Mouse (Mus musculus) frontal cortex, postnatal 10 days (tissue): ENCODE measurements around the gene Sim2.

Experiments used
- DNase-seq, 2 experiments: peaks; one replicate each; pipeline ENCODE4 v3.0.0; 2022; ENCODE audit warnings: low spot score in 2 of 2, mixed read lengths in 1 of 2

The Sim2 gene

DNA sequence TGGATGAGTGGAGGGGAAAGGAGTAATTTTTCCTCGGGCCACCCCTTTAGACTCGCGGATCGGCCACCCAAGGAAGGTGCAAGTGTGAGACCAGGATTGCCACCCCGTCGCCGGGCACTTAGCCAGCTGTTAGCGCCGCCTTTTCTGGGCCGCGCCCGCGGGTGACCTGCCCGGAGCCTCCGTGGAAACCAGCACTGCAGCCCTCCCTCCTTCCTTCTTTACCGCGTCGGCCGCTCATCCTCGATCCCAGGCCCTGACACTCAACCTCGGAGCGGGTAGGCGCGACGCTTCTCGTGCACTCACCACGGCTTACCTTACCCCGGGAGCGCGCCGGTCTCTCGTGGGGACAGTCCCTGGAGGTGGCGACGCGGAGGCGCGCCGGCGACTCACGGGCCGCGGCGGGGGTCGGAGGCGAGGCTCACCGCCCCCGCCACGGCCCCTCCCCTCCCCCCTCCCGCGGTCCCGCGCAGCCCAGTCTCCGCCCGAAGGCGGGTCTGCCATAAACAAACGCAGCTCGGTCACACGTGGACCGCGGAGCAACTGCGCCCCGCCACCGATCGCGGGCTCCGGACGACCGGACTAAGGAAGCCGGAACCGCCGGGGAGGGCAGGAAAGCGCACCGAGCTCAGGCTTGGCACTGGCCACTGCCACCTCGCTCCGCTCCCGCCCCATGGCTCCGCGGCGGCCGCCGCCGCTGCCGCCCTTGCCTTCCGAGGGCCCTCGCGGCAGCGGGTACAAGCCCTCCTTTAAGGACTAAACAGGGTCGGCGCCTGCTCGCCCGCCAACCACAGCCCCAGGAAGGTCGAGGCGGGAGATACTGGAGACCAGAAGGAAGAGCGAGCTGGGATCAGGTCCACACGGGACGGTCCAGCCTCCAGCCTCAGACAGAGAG lies at the start of gene Sim2:
TSS of gene Sim2 (plus strand) at position 221 of the 892 bp plus-strand sequence.
- DNase-seq, result no peak

DNA sequence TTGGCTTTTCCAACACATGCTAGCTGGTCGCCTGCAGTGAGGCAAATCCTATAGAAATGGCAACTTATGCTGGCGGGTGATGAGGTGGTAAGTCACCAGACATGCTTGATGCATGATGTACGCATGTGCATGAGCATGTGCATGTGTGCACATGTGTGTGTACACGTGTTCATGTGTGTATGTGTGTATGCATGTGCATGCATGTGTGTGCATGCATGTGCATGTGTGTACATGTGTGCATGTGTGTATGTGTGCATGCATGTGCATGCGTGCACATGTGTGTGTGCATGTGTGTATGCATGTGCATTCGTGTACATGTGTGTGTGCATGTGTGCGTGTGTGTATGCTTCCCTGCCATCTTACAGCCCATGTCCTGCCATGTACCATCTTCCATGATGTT lies 47.5 kb upstream of the Sim2 start:
- no peak for DNase-seq

DNA sequence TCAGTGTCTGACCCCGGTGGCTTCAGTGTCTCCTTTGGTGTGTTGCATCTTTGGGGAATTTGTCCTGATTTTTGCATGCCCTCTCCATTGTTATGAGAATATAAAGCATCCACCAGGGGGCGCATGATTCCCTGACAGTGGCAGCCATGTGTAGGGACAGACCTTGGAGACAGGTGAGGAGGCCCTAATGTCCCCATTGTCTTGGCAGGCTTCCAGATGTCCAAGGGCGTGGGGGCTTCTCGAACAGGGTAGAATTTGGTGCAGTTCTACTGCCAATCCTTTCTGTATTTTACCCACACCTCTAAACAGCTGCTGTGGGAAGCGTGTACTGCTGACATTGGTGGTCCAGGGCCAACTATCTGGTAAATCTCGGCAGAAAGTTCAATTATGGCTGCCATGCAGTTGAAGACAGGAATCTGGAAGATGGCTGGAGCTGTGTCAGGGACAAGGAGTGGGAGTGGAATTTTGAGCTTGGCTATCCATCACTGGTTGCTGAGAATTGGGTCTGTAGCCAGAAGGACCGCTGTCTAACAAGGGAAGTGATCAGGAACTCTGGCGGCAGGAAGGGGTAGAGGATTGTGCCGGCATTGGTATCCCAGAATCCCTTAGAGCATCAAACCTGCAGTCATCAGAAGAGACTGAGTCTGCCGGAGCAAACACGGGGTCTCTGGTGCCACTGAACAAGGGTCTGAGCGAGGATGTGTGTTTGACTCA lies 46.3 kb upstream of the Sim2 start:
- DNase-seq, result peak; percentile 18 to 36

DNA sequence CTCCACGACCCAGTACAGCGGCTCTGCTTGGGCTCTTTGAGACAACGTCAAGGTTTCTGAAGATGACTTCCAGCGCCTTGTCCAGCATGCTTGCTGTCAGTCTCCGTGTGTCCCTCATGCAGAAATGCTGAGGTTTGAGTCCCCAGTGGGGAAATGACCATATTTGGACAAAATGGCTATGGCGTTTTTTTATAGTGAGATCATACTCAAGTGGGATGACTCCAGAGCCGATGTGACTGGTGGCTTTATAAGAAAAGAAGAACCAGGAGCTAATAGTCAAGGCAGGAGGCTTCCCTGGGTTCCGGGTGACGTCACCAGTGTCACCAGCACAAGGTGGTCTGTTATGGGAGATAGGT lies 45.8 kb upstream of the Sim2 start:
- no peak for DNase-seq

DNA sequence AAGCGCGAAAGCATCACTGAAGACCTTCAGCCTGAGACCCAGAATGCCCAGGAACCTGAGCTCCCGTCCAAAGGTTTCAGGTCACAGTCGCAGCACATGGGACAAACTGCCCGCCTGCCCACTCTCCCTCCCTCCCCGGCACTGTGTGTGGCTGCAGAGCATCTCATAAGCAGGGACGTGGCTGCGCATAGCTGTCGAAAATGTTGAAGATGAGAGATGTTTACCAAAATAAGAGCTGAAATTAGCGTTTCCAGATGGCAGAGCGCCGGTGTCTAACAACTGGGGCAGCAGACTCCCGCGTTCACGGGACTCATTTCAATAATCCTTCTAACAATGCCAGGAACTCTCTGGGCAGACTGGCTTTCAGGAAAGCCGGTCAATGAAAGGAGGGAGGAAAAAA lies 44.2 kb upstream of the Sim2 start:
- no peak for DNase-seq

DNA sequence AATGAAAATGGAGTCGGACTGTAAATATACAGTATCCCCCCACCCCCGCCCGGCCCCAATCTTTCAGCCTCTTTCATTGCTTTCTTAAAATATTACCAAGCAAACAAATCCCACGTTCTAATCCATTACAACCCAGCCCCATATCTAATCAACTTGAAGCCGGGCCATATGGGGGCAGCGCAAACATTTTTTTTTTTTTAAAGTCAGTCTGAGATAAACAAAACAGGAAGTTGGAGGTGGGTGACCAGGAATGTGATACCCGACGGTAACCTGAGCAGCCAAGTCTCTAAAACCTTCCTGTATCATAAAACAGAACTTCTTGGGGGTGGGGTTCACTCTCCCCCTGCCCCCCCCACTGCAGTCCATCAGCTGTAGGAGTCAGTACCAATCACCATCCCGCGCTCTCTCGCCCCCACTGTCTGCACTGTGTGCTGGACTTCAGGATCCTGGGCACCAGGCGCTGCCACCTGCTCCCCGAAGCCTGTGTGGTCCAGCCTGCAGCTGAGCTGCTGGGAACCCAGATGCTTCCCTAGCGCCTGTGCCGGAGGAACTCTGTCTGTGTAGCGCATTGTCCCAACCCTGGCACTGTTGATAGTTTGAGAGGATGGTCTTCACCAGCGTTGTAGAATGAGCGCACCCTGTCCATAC lies 43.5 kb upstream of the Sim2 start:
- no peak for DNase-seq

DNA sequence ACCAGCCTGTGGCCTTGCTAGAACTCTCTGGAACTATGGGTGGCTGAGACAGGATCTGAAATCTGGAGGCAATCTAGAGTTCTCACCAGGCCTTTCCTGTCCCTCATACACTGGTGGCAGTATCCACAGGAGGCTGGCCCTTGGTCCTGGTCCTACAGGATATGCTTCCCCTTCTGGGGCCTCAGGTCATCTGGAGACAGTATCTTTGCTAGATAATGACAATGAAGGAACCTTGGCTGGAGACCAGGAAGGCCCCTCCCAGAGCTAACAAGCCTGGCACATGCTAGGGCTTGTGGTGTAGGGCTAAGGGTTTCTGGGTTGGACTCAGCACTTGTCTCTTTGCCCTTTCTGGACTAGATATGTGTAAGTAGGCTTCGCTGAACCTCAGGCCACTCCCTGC lies 40.9 kb upstream of the Sim2 start:
- no peak for DNase-seq

DNA sequence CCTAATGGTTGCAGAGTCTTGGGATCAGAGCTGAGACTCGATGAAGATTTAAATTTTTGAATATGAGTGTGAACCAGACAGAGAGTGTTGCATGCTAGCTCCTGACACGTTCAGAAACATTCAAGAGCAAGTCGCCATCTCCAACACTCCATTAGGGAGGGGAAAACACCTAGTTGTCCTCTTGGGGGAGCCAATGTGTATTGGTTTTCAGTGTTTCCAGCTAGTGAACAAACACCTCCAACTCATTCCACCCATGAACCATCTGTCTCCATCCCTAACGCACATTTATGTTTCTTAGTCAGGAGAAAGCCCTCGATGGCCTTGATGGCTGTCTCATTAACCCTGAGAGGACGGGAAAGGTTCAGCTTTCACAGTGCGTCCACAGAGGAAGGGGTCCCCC lies 39.7 kb upstream of the Sim2 start:
- no peak for DNase-seq

DNA sequence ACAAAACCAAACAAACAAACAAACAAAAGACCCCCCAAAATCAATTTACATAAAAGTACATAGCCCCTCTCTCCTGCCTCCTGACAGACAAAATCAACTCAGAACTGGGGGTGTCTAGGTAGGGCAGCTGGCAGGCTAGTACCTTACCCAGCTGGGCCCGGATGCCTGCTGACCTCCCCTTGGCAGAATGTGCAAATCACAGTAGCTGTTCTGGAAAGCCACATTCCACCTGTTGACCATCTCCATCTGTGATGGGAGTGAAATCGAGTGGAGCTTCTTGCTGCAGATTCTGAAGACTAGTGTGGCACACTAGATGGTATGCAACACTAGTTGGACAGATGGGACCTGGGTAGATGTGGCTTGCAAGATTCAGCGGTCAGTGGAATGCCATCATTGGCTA lies 34.4 kb upstream of the Sim2 start:
- no peak for DNase-seq

DNA sequence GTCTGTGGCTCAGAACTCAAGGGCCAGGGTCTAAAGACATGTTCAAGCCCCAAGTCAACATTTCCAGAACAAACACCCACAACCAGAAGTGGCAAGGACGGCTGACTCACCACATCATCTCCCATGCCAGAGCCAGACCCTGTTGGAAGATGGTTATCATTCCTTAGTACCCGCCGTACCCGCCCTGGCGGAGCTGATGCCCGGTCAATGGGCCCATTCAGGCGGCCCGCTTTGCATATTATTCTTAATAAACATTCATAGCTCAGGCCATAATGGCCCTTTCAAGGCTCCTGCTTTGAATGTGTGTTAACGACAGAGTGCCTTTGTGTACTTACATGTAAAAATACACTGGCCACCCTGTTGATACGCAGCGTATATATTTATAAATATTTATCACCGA lies 29.6 kb upstream of the Sim2 start:
- DNase-seq, result no peak

DNA sequence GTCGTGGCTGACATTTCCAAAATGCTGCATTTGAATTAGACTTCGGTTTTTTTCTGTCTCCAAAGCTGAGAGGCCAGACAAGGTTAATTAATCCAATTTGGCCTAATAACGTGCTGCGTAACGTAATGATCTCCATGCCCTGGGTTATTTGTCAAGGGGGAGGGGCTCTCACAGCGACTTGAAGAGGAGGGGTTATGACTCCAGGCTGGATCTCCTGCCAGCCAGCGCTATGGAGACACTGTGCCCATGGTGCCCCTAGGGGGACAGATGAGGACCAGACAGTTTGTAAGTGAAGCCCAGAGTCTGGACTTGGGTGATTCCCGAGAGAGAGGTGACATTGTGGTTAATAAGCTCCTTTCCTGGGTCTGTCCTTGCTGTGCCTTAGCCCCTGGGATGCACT lies 29.2 kb upstream of the Sim2 start:
- DNase-seq, result no peak

DNA sequence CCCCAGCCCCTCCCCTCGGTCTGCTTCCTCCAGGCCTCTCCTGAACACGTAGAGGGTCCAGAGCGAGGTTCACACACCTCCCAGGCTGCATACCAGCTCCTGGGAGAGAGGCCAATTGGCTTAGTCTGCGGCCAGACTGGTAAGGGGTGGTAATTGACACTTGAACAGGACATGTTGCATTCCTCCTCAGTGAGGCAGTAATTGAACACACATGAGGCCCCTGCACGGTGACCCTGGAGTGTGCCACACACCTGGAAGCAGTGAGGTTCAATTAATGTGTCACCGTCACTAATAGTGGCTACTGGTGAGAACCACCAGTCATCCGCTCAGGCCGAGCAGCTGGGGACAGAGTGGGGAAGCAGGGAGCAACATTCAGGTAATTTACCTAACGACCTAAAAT lies 24.9 kb upstream of the Sim2 start:
- DNase-seq, result no peak

DNA sequence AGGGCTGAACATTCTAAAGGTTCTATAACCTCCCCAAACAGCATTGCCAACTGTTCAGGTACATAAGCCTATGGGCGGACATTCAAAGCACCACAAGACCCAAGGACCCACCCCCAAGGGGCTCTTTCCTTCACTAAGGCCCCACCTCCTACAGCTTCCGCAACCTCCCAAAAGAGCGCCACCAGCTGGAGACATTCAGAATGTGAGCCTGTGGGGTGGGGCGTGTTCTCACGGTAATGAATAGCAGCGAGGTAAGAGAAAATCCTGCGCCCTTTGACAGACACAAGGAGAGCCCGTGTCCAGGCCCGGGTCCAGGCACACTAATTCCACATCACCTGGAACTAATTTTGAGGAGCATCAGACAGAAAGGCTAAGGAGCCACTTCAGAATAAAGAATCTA lies 20.5 kb upstream of the Sim2 start:
- DNase-seq, result no peak

DNA sequence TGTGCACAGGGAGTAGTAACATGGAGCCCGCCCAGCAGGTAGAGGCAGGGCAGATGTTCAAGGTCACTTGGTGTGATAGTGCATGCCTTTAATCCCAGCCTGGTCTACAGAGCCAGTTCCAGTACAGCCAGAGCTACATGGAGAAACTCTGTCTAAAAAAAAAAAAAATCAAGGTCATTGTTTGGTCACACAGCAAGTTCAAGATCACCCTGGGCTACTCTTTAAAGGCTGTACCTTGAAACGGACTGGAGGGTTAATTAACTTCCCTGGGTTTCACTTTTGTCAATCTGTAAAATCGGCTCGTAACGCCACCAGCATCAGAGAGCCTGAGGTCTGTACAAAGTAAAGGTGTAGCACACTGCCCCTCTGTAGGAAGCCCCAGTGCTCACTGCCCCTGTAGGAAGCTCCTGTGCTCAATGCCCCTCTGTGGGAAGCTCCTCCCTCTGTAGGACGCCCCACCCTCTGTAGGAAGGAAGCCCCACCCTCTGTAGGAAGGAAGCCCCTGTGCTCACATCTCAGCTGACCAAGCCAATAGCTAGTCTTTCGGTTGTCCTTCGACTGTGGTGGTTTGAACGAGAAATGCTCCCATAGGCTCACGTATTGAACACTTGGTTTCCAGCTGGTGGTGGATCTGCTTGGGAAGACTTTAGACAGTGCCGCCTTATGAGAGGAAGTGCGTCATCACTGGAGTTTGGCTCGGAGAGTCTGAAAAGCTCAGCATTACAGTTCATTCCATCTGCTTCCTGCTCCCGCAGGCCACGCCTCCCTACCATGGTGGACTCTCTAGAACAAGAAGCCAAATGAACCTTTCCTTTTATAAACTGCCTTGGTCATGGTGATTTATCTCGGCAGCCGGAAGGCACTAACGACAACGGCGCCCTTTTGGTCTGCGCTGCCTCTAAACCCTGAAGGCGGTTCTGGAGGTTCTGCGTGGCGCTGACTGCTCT lies 18.7 kb upstream of the Sim2 start:
- no peak for DNase-seq

DNA sequence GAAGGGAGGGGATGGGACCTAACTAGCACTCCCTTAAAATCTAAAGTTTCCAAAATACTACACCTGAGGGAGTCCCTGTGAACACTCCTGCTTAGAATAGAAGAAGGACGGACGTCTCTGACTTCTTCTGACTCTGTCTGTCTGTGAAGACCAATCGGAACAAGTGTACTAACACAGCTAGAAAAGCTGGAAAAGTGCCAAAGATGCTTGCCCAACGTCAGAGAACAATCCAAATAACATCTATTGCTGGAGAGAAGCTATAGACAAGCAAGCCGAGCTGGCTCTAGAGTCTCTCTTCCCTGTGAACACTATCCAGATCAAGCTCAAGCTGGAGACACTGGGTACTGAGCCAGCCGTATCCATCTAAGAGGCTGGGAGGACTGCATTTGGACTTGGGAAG lies 18.0 kb upstream of the Sim2 start:
- no peak for DNase-seq

DNA sequence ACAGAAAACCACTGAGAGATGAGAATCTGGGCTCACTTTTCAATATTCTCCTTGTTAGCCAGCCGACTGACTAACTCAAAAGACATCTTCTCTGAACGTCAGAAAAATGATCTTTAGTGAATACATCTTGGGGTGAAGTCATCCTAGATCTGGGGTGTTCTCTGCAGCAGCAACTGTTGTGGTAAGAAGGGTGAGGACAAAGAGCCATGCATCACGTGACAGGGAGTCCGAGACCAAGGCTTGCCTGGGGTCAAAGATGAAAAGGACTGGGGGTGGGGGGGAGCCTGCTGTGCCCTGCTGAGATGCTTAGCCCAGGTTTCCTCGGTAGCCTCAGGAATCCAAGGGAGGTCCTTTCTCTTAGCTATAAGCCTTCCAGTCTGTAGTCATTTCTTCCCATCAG lies 17.5 kb upstream of the Sim2 start:
- DNase-seq, result no peak

DNA sequence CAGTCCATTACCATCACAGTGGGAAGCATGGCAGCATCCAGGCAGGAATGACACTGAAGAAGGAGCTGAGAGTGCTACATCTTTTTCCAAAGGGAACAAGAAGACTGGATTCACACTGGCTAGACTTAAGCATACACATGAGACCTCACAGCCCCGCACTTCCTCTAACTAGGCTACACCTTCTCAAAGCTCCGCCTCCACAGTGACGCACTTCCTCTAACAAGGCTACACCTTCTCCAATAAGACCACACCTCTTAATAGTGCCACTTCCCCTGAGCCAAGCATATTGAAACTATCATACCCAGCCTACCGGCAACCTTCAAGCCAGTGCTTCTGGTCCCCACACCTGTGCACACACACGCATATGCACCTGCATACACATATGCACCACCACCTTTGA lies 15.7 kb upstream of the Sim2 start:
- DNase-seq, result no peak

DNA sequence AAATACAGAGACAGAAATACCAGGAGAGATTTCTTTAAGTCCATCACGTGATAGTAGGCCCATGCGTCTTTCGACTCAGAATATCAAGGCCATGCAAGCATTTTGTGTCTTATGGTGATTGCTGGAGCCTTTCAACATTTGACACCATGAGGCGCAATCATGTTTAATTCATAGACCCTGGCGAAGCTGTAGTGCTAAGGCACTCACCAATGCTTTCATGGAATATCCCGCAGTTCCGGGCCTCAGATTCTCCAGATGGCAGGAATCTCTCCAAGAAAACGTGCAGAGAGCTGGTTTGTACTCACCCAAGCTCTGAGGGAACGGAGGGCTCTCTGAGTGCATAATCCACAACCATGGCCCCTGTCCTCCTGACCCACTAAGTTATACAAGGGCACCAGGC lies 13.8 kb upstream of the Sim2 start:
- no peak for DNase-seq

DNA sequence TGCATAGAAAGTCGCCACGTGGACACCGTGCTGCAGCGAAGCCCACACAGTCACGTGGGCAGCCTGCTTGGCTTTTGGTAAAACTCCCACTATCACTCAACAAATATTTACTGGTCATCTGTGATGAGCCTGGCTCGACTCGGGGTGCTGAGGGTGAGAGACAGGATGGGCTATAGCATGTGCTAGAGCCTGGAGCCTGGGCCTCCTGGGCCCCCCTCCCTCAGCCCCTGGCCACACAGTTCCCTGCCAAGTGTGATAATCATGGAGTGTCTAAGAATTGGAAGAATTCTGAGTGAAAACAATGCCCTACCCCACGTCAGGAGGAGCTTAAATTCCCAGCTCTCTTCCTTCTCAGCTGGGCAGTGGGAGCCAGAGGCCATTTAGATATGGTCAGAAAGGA lies 13.3 kb upstream of the Sim2 start:
- DNase-seq, result no peak

DNA sequence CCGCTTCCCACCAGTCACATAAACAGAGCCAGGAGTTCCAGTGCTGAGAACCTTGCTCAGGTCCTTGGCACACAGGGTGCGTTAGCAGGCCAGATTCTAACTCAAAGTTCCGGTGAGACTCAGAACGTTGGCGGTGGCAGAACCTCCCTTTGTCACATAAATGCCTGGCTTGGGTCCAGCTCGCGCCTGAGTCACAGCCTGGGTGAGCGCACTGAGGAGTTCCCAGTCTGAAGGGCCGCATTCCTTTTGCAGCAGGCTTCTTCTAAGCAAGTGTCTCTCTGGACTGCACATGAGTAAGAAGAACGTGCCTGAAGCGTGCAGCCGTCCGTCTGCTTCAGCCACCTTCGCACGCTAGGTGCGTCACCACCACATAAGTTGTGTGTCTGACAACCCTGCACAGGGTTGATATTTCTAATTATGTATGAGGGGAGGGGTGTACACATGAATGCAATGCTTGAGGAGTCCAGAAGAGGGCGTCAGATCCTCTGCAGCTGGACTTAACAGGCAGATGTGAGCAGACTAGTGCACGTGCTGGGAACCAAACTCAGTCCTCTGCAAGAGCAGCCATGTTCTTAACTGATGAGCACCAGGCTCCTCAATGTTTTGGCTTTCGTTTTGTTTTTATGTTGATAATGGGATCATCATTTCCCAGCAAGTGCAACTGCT lies 9.2 kb upstream of the Sim2 start:
- DNase-seq, result no peak
